Mouse (Mus musculus) kidney, adult 8-10 months (tissue): ENCODE results near the gene C2cd4c.

ENCODE experiments used
- DNase-seq, 2 experiments: peaks; one replicate each; pipeline ENCODE4 v3.0.0; 2022

C2cd4c gene

DNA sequence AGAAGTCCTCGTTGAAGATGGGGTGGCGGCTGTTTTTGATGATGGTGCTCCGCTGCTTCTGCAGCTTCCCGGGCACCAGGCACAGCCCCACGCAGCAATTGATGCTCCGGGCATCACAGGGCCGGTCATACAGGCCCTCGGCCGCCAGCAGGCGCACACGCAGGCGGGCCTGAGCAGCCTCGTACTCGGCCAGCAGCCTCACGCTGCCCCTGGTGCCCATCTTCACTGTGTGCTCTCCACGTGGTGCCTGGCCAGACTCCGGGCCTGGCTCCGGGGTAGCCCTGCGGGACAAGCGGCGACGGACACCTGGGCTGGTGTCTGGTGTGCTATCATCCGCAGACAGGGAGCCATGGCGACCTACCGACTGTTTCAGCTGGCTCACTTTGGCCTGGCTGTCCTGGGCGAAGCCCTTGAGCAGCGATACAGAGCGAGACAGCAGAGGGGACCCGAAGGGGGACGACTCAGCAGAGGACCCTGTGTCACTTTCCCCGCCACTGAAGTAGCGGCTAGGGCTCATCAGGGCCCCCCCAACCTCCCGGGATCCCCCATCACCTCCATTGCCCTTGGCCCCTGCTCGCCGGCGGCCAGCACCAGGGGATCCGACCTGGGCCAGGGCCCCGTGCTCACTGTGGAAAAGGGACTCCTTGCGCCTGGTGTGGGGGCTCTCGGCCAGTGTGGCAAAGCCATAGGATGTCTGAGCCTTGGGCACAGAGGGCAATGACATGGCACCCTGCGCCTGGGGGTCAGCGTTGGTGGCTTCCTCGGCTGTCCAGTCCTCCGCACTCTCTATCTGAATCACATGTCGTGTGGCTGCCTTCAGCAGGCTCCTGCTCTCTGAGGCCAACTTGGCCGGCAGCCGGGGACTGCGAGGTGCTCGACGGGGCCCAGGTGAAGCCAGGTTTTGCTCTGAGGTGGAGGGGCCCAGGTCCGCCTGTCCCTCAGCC is 1.4 kb downstream of the C2cd4c start:
- DNase-seq: no peak

DNA sequence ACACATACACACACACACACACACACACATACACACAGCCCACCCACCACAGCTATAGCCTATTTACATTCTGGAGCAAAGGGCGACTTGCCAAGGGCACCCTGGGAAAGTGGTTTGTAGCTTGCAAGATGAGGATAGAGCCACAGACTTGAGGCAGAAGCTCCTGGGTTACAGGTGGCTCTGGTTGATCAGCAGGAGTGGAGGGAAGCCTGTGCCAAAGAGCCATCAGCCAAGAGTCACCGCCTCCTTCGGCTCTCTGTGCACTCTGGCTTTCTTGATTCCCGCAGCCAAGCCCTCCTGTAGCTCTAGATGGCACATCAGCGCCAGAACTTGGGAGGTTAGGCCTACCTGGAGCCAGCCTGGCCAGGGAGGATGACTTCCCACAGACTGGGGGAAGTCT is 2.5 kb downstream of the C2cd4c start:
- DNase-seq: no peak

DNA sequence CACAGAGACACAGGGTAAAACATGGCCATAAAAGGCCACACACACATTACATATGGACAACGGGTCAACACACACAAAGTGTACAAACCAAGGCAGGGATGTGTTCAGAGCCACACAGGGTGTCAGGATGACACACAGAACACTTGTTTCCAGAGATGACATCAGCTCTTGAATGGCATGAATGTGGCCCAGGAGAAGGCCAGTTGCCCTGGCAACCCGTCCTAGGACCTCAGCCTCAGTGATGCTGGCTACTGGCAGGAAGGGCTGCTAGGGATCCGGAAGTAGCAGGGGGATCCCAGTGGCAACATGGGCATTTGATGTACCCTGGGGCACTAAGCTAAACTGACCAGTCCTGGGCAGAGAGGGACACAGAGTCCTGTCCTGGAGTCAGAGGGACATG is 4.5 kb downstream of the C2cd4c start:
- DNase-seq: no peak

DNA sequence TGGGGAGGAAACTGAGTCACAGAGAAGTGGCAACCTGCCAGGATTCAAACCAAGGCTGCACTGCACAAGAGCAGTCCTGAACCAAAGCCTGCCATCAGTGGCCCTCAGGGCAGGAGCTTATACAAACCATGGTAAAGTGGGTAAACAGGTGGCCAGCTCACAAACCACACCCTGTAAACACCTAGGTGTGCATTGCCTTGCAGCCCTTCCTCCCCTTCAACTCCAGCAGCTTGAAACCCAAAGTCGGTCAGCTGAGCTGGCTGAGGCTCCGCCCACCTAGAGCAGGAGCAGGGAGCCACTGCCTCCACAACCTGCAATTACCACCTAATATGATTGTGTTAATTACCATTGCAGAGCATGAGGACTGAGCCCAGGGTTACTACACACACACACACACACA is 5.9 kb downstream of the C2cd4c start:
- no peak for DNase-seq

DNA sequence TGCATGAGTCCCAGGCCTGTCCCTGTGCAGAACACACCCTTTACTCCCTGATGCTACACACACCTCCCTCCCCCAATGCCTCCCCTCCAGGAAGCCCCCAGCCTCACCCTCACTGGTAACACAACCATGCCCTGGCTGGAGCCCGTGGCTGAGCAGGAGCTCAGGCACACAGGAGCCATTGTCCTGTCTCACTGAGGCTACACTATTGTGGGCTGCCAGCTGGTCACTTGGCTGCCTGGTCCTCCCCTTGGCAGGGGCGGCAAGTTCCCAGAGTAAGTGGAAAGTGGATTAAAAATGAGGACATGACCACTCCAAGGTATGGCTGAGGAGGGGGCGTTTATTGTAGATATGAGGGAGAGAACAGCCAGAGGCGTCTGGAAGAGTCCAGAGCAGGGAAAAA is 7.3 kb downstream of the C2cd4c start:
- no peak for DNase-seq

DNA sequence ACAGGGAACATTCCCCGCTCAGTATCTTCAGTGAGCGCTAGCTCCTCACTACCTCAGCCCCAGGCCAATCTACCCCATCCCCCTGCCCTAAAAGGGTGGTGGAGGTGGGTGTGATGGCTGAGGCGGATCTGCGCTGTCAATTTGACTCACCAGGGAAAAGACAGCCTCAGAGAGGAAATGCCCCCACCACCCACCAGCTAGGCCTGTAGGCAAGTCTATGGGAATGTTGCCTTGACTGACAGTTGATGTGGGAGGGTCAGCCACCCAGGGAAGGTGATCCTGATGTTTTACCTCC is 15.9 kb downstream of the C2cd4c start:
- no peak for DNase-seq

DNA sequence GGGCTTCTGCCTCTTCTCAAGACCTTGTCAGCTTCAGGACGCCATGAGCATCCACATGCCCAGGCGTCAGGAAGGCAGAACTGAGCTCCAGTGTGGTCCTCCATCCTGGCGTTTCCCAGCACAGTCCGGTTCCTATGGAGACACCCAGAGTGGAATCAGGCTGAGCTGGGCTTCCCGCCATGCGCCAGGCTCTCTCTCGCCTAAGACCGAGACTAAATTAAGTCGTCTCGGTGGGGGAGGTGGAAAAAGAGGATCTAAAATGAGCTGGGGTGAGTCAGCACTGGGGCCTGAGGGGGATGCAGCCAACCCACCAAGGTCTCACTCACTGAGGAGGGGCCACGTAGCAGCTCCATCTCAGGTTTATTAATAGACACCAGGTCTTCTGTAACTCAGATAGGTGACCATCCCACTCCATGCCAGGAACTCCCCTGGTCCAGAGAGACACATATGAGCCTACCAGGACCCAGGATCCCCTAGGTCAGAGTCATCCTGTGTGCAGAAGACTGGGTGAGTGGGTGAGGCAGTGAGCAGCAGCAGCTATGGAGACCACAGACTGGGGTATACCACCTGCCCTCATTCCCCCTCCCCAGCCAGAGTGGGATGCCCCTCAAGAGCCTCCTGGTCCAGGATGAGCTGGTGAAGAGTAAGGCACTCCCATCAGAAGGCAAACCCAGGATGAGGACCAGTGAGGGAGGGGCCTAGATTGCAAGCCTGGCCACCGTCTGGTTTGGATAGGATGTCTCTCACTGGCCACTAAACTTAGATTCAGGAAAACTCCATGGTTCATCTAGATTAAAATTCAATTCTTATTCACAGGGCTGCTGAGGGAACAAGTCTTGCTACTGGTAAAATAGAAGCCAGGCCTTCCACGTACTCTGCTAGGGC is 16.5 kb downstream of the C2cd4c start:
- no peak for DNase-seq

DNA sequence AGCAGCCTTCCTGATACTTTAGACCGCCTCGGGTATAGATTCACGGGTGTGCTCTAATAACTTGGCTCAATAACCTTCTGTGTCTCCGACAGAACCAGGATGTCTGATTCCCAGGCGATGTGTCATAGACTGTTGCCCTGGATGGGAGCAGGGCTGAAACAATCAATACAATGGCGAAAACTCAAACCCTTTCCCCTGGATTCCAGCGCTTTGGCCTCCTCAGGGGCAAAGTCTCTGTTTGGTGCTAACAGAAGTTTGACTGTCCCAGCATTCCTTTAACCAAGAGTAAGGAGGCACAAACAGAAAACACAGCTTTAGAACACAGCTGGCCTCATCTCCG is 18.3 kb downstream of the C2cd4c start:
- DNase-seq: no peak

DNA sequence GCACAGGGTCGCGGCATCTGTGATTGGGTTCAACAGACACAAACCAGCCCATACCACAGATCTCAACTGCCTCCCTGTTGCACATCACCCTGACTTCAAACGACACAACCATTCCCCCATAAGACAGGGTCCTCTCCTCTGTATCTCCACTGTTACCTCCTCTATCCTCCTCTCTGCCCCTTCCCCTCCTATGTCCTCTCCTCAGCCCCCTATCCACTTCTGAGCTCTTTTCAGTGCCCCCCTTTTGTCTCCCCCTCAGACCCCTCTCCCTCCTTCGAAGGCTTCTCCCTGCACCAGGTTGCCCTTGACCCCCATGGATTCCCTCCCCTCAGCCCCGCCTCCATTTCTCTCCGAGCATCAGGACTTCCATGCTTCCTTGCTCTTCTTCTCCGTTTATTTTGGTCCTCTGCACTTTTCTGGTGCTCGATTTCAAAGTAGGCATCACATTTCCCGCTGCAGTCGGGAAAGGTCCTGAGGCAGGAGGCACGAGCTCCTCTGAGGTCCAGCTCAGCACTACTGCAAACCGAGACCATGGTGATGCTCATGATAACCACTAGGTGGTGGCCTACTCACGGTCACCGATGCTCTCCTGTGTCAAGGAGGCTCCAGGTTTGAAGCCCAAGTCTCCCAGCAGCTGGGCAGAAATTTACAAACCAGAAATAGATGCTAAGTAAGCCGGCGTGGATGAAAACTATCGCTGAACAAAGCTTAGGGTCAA is 18.8 kb downstream of the C2cd4c start:
- peak; percentile 31 to 53 for DNase-seq

DNA sequence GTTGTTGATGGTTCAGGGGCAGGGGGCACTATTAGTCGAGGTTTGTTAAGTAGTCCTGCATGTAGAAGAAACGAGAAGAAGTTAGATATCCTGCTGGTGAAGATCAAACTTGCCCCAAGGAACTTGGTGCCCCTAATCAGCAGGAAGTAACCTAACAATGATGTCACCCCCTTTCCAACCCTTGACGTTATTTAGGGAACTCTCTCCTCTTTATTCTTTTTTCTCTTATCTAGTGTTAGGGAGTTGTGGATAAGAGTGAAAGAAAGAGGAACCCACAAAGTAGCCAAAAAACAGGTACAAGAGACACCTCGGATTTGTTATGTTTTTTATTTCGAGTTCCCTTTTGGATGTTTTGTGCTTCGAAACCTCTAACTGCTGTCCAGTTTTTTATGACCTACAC is 19.7 kb downstream of the C2cd4c start:
- no peak for DNase-seq

DNA sequence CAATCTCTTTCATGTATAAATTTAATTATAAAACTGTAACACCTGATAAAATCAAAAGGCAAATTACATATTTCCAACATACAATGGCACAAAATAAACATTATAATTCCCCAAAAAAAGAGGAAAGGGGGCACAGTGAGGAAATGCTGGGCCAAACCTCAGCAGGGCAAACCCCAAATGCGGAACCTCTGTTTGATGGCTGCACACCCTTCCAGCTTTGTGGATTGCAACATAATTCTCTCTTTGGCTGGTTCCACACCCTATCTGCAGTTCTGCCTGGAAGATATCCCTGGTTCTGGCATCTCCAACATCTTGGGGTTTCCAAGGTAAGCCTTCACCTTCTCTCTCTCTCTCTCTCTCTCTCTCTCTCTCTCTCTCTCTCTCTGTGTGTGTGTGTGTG is 23.1 kb downstream of the C2cd4c start:
- DNase-seq: no peak

DNA sequence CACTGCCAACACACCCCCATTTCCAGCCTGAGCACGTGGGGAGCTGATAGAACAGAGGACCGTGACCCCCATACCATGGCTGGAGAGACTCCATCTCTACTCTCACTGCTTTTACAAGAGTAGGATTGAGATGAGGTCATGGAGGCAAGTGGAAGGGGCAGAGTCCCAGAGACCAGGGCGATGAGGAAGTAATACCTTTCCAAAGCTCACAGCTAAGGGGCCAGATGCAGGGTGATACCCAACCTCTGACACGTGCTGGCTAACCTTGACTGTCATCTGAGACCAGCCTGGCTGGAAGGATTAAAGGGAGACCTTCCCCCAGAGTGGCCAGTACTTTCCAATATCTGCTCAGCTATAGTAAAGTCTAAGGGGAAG is 26.1 kb downstream of the C2cd4c start:
- no peak for DNase-seq

DNA sequence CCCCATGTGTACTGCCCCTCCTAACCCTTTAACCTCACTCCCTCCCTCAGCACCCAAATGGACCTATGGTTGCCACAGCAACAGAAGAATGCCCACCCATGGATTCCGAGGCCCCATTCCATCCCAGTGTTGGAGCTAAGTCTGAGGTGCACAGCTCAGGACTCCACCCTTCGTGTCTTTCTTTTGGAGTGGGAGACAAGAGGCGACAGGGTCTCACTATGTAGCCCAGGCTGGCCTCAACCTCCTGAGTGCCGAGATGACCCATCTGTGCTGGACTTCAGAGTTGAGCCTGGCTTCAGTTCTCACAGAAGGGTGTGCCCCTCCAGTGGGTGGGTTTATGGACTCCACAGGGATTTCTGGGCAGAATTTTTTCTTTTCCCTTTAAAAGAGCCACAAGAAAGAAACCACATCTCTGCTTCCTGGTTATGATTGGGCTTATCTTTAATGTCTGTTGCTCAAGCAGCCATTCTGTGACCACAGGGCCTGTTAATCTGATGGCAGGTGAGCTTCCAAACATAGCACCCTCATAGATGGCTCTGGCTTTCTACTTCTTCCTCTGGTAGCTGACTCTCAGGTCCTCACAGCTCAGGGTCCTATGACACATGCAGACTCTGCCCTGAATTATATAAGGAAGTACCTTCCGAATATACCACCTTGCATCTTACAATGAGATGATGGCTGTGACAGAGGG is 26.6 kb downstream of the C2cd4c start, which contains the start of gene Theg:
Theg (minus strand) TSS at position 271 of the 691 bp plus-strand sequence.
- no peak for DNase-seq

DNA sequence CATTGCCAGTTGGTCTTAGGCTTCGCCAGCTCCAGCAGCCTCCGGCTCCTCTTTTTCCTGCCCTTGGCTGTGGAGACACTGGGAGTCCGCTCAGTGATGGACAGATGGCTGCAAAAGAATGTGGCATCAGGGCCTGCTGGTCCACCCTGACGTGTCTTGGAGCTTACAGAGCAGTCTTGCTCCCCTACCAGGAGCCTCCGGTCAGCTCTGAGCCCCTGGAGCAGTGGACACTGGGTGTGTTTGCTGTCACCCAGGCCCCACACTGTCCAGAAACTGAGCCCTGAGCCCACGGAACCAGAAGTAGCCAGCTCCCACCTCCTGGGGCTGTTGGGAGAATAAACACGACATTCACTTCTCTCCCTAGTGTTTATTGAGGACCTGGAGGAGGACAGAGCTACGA is 27.6 kb downstream of the C2cd4c start:
- no peak for DNase-seq

DNA sequence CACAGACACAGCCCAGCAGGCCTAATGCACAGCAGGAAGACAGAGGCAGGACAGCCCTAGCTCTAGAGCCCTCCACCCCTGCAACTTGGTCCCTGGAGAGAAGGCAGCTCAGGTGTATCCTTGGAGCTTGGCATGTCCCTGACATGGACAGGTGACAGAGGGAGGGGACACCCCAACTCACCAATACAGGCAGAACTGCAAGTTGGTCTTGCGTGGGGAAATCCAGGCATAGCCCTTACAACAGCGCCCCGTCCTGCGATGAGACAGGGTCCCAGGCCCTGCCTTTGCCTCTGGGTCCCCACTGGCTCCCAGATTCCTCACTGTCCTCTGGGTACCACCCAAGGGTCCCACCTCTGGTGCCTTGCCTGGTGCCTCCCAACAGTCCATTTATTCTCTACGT is 28.1 kb downstream of the C2cd4c start:
- DNase-seq: no peak

DNA sequence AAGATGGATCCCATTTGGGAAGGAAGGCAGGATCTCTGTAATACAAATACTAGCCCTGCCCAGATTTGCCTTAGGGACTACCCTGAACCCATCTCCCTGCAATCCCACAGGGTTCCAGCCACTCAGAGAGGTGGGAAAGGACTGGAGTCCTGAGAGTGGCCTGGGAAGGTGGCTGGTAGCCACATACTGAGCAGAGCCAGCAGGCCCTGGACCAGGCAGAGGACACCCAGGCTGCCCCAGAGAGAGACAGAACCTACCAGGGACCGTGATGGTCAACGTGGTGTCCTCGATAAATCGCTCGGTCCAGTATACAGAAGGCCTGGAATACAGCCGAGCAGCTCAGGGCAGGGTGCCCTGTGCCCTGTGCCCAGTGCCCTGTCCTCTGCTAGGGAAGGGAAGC is 28.7 kb downstream of the C2cd4c start:
- no peak for DNase-seq

DNA sequence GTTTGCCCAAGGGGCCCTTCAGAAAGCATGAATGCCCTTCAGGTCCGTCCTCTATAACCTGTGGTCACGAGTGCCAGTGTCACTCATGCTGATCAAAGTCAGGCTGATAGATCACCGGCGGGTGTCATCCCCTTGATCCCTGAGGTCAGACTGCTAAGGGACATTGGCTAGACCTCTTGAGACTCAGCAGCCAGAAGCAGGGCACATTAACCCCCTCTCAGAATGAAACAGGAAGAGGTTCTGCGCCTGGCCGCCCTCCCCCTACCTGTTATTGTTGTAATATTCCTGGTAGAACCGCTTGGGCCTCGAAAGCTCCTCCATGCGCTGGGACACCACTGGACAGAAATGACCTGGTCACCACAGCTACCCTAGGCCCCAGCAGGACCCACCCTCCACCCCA is 29.4 kb downstream of the C2cd4c start:
- no peak for DNase-seq

DNA sequence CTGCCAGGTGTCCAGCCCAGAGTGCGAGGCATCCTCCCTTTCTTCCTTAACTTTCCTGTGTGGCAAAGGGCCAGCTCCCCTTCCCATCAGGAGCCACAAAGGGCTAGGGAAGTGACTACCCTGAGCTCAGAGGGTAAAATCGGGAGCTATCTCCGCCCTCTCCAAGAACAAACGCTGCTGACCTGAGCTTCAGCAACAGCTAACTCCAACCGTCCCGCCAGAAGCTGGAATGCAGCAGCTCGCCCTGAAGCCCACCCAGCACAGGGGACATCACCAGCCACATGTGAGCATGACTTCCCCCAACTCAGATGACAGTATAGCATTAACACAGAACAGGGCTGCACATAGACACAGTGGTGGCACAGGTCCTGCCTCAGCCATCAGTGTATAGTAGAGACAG is 29.8 kb downstream of the C2cd4c start:
- DNase-seq: no peak

DNA sequence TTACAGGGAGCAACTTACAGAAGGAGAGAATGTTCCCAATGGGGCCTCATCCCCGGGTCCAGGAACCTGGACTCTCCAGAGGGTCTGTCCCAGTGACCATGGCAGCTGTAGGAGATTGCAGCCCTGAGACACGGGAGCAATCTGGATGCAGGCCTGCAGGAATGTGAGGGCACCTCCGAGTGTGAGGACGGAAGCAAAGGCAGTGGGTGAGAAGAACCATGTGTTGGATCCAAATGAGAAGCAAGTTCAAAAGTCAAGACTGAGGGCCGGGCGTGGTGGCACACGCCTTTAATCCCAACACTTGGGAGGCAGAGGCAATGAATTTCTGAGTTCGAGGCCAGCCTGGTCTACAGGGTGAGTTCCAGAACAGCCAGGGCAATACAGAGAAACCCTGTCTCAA is 32.3 kb downstream of the C2cd4c start:
- DNase-seq: no peak

DNA sequence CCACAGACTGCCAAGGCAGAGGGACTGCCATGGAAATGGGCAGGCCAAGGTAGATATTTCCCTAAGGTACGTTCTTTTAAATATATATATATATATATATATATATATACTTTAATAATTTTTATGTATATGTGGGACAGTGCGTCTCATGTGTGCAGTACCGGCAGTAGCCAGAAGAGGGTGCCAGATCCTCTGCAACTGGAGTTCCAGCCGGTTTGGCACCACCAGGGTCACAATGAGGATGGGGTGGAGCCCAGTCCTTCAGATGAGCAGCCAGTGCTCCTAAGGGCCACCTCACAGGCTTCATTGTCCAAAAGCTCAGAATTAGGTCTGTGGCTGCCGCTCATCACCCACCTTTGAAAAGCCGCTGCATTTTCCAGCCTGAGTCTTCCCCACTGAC is 33.0 kb downstream of the C2cd4c start:
- peak in 1 of 2 experiments; percentile 39 for DNase-seq

DNA sequence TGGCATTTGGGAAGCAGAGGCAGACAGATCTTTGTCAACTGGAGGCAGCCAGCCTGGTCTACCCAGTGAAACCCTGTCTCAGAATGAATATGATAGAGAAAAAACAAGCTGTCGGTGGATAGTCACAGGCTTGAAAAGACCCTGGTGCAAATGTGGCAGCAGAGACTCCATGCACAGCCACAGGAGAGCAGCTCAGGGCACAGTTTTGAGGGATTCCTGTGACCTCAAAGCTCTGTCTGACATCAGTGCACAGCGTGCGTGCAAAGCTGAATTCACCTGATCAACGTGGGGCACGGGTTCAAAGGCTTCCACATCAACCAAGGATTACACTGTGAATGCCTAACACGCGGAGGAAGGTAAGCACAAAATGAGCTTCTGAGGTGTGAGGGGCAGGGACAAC is 33.5 kb downstream of the C2cd4c start:
- DNase-seq: no peak

DNA sequence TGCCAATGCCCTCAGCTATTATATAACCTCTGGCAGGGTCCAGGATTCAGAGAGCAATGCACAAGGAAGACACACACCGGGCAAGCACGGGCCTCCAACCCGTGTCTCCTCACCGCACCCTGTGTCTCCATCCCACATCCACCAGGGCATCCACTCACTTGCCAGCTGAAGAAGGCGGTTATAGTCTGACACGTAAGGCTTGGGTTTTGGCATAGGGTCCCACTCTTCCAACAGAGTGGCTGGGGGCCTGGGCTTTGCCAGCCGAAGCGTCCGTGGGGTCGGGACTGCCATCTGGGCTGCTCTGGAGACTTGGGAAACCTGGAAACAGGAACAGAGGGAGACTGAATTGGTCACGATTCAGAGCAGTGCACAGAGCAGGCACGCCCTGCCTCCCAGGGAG is 34.0 kb downstream of the C2cd4c start:
- no peak for DNase-seq

DNA sequence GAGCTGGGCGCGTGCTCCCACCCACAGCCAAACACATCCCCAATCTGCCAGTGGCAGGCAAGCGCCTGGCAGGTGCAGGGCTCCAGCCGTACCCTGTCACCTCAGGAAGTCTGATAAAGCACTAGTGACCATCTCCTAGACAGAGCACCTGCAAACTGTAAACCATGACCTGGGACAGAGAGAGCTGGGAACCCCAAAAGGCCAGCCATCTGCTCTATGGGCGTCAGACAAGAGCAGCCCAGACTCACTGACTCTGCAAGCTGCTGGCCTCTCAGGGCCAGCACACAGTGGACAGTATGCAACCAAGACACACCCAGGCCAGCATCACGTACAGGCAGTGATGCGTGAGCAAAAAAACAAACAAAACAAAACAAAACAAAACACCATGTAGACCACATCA is 34.9 kb downstream of the C2cd4c start:
- DNase-seq: no peak
